Mouse (Mus musculus) spleen, postnatal 10 days (tissue): ENCODE results near the gene Abhd17a.

Source experiments
- DNase-seq, 2 experiments: peaks; one replicate each; pipeline ENCODE4 v3.0.0; 2021 to 2022; ENCODE audit warnings: low spot score in 2 of 2

The Abhd17a gene

GRCm38 (mm10) chr10:80577195-80578130 is 12.7 kb downstream of the Abhd17a start, which contains the start of gene Klf16:
Gene Klf16, minus strand, starts transcription at chr10:80577321.
- peak; percentile 99 for DNase-seq

GRCm38 (mm10) chr10:80576351-80577194 is 13.6 kb downstream of the Abhd17a start:
- peak; percentile 71 to 82 for DNase-seq

- peak; percentile 30 to 39 for DNase-seq
These were observed 14.2 kb downstream of the Abhd17a start for GRCm38 (mm10) chr10:80575925-80576324.

GRCm38 (mm10) chr10:80574896-80575295 is 15.2 kb downstream of the Abhd17a start:
- DNase-seq = no peak

GRCm38 (mm10) chr10:80573944-80574343 is 16.2 kb downstream of the Abhd17a start:
- DNase-seq = no peak

- DNase-seq = peak; percentile 68
These were observed 17.7 kb downstream of the Abhd17a start for GRCm38 (mm10) chr10:80572477-80572876.

- peak; percentile 59 to 63 for DNase-seq
These were observed 19.0 kb downstream of the Abhd17a start for GRCm38 (mm10) chr10:80570871-80571836.

- peak; percentile 42 to 54 for DNase-seq
These were observed 19.7 kb downstream of the Abhd17a start for GRCm38 (mm10) chr10:80570419-80570818.

GRCm38 (mm10) chr10:80569664-80570066 is 20.5 kb downstream of the Abhd17a start:
- peak; percentile 86 to 93 for DNase-seq

- DNase-seq = no peak
These were observed 21.3 kb downstream of the Abhd17a start for GRCm38 (mm10) chr10:80568876-80569275.

- peak; percentile 94 for DNase-seq
These were observed 23.6 kb downstream of the Abhd17a start for GRCm38 (mm10) chr10:80566375-80567092.

- DNase-seq = peak; percentile 94 to 98
These were observed 28.8 kb downstream of the Abhd17a start, which contains the start of gene Rexo1 for GRCm38 (mm10) chr10:80561116-80561944. Gene Rexo1, minus strand, starts transcription at chr10:80561560.

- no peak for DNase-seq
These were observed 29.5 kb downstream of the Abhd17a start for GRCm38 (mm10) chr10:80560621-80561020.

GRCm38 (mm10) chr10:80559431-80559830 is 30.7 kb downstream of the Abhd17a start:
- no peak for DNase-seq

GRCm38 (mm10) chr10:80557346-80557965 is 32.7 kb downstream of the Abhd17a start:
- peak; percentile 89 to 92 for DNase-seq

- DNase-seq = no peak
These were observed 36.1 kb downstream of the Abhd17a start for GRCm38 (mm10) chr10:80553997-80554396.

- peak; percentile 57 to 77 for DNase-seq
These were observed 36.6 kb downstream of the Abhd17a start for GRCm38 (mm10) chr10:80553575-80553974.

GRCm38 (mm10) chr10:80552364-80552763 is 37.8 kb downstream of the Abhd17a start:
- no peak for DNase-seq

GRCm38 (mm10) chr10:80549279-80549678 is 40.9 kb downstream of the Abhd17a start:
- DNase-seq = no peak
